Mouse (Mus musculus) spleen, postnatal 10 days (tissue): ENCODE measurements at regions not wholly inside any gene's neighbourhood (a gene's known extent, or its start where the extent isn't known, plus 50 kb on each side); places are given as distances from the start of the nearest gene placed in this dataset.

Source experiments
- DNase-seq, 2 experiments: peaks; one replicate each; pipeline ENCODE4 v3.0.0; 2021 to 2022; ENCODE audit warnings: low spot score in 2 of 2

- no peak for DNase-seq
Measured at GRCm38 (mm10) chr3:60698189-60698588, 225.6 kb downstream of the Mbnl1 start.

GRCm38 (mm10) chr3:60707139-60707538, 234.5 kb downstream of the Mbnl1 start:
- no peak for DNase-seq

- no peak for DNase-seq
Measured at GRCm38 (mm10) chr3:60712896-60713295, 240.3 kb downstream of the Mbnl1 start.

- no peak for DNase-seq
Measured at GRCm38 (mm10) chr3:60720322-60720721, 247.7 kb downstream of the Mbnl1 start.

- DNase-seq = peak in 1 of 2 experiments; percentile 43
Measured at GRCm38 (mm10) chr3:60731331-60731730, 258.7 kb downstream of the Mbnl1 start.

- no peak for DNase-seq
Measured at GRCm38 (mm10) chr3:60740543-60741294, 261.9 kb upstream of the P2ry1 start.

GRCm38 (mm10) chr3:60741379-60741778, 261.2 kb upstream of the P2ry1 start:
- DNase-seq = no peak

GRCm38 (mm10) chr3:60742232-60742631, 260.4 kb upstream of the P2ry1 start:
- DNase-seq = no peak

- no peak for DNase-seq
Measured at GRCm38 (mm10) chr3:60745075-60745474, 257.5 kb upstream of the P2ry1 start.

- DNase-seq = no peak
Measured at GRCm38 (mm10) chr3:60758568-60758967, 244.0 kb upstream of the P2ry1 start.

GRCm38 (mm10) chr3:60759046-60759445, 243.5 kb upstream of the P2ry1 start:
- no peak for DNase-seq

- DNase-seq = peak in 1 of 2 experiments; percentile 69
Measured at GRCm38 (mm10) chr3:60762874-60763273, 239.7 kb upstream of the P2ry1 start.

- DNase-seq = no peak
Measured at GRCm38 (mm10) chr3:60765079-60765478, 237.5 kb upstream of the P2ry1 start.

GRCm38 (mm10) chr3:60768996-60769395, 233.6 kb upstream of the P2ry1 start:
- DNase-seq = no peak

GRCm38 (mm10) chr3:60771866-60772265, 230.7 kb upstream of the P2ry1 start:
- DNase-seq = no peak

GRCm38 (mm10) chr3:60773383-60773782, 229.2 kb upstream of the P2ry1 start:
- DNase-seq = no peak

GRCm38 (mm10) chr3:60785137-60785875, 217.3 kb upstream of the P2ry1 start:
- DNase-seq = peak; percentile 61 to 85

- no peak for DNase-seq
Measured at GRCm38 (mm10) chr3:60787989-60788388, 214.6 kb upstream of the P2ry1 start.

GRCm38 (mm10) chr3:60789441-60789840, 213.2 kb upstream of the P2ry1 start:
- no peak for DNase-seq

GRCm38 (mm10) chr3:60792166-60792565, 210.4 kb upstream of the P2ry1 start:
- DNase-seq = no peak

GRCm38 (mm10) chr3:60796207-60796606, 206.4 kb upstream of the P2ry1 start:
- no peak for DNase-seq

GRCm38 (mm10) chr3:60797808-60798207, 204.8 kb upstream of the P2ry1 start:
- no peak for DNase-seq

GRCm38 (mm10) chr3:60798461-60798860, 204.1 kb upstream of the P2ry1 start:
- DNase-seq = no peak
